Mouse (Mus musculus): ENCODE results near the gene Fam19a5. TPM values are rescaled to one million over a fixed set of nuclear protein-coding genes. Genes with fewer than 3 reads are reported as not detected.

Fam19a5 gene
- polyA plus RNA-seq, 1 experiment from 2014 or later: 5.9 TPM

- Histone ChIP-seq H3K9ac (ENCODE audit: low read depth, low read length) (no peak overlapping the region), H3K9me3 (replicated peaks; ENCODE audit: low read length) (no peaks in the 10 kb centered on the region), H3K4me1 (replicated peaks; ENCODE audit: insufficient read depth, low read length) (no peaks in the 10 kb centered on the region), H3K36me3 (ENCODE audit: insufficient read depth, low read length) (no peaks in the 10 kb centered on the region), H3K27me3 (ENCODE audit: insufficient read depth, low read length) (no peaks in the 10 kb centered on the region), H3K27ac (no peak overlapping the region), H3K4me2 (ENCODE audit: low read length) (no peak overlapping the region), H3K4me3 (replicated peaks; ENCODE audit: low read depth, low read length) (no peak overlapping the region)
- no peak for TF ChIP-seq CTCF (IDR thresholded peaks at IDR 0.05; ENCODE audit: low read depth)
- no peak for ATAC-seq (replicated peaks; ENCODE audit: low FRiP score, low read depth)
- 83% methylated on average over 5 of the region's 5 CpGs for WGBS
- DNase-seq (ENCODE audit: low spot score): no peak
Observed at GRCm38 (mm10) chr15:87579861-87580260, 35.8 kb downstream of the Fam19a5 start.

- WGBS: 80% methylated on average over 26 of the region's 26 CpGs
- Histone ChIP-seq H3K27me3 (ENCODE audit: insufficient read depth, low read length) (no peaks in the 10 kb centered on the region), H3K9me3 (replicated peaks; ENCODE audit: low read length) (no peaks in the 10 kb centered on the region), H3K4me2 (ENCODE audit: low read length) (no peak overlapping the region), H3K4me1 (replicated peaks; ENCODE audit: insufficient read depth, low read length) (no peaks in the 10 kb centered on the region), H3K9ac (ENCODE audit: low read depth, low read length) (no peak overlapping the region), H3K27ac (no peak overlapping the region), H3K36me3 (ENCODE audit: insufficient read depth, low read length) (no peaks in the 10 kb centered on the region), H3K4me3 (replicated peaks; ENCODE audit: low read depth, low read length) (no peak overlapping the region)
- ATAC-seq (replicated peaks; ENCODE audit: low FRiP score, low read depth) (no peak), DNase-seq (ENCODE audit: low spot score) (no peak)
- TF ChIP-seq CTCF (IDR thresholded peaks at IDR 0.05; ENCODE audit: low read depth): no peak
Observed at GRCm38 (mm10) chr15:87583921-87584621, 40.0 kb downstream of the Fam19a5 start.

- Histone ChIP-seq H3K27me3 (ENCODE audit: insufficient read depth, low read length) (no peaks in the 10 kb centered on the region), H3K9ac (ENCODE audit: low read depth, low read length) (no peak overlapping the region), H3K9me3 (replicated peaks; ENCODE audit: low read length) (no peaks in the 10 kb centered on the region), H3K27ac (no peak overlapping the region), H3K36me3 (ENCODE audit: insufficient read depth, low read length) (no peaks in the 10 kb centered on the region), H3K4me2 (ENCODE audit: low read length) (no peak overlapping the region), H3K4me1 (replicated peaks; ENCODE audit: insufficient read depth, low read length) (no peaks in the 10 kb centered on the region), H3K4me3 (replicated peaks; ENCODE audit: low read depth, low read length) (no peak overlapping the region)
- TF ChIP-seq CTCF (IDR thresholded peaks at IDR 0.05; ENCODE audit: low read depth): no peak
- DNase-seq (ENCODE audit: low spot score) (no peak), ATAC-seq (replicated peaks; ENCODE audit: low FRiP score, low read depth) (no peak)
- WGBS: 89% methylated on average over 10 of the region's 10 CpGs
Observed at GRCm38 (mm10) chr15:87590975-87591374, 46.9 kb downstream of the Fam19a5 start.

GRCm38 (mm10) chr15:87596731-87597130, 52.6 kb downstream of the Fam19a5 start:
- Histone ChIP-seq H3K9me3 (replicated peaks; ENCODE audit: low read length) (no peaks in the 10 kb centered on the region), H3K4me3 (replicated peaks; ENCODE audit: low read depth, low read length) (no peak overlapping the region), H3K4me2 (ENCODE audit: low read length) (no peak overlapping the region), H3K27me3 (ENCODE audit: insufficient read depth, low read length) (no peaks in the 10 kb centered on the region), H3K4me1 (replicated peaks; ENCODE audit: insufficient read depth, low read length) (no peaks in the 10 kb centered on the region), H3K27ac (no peak overlapping the region), H3K36me3 (ENCODE audit: insufficient read depth, low read length) (no peaks in the 10 kb centered on the region), H3K9ac (ENCODE audit: low read depth, low read length) (no peak overlapping the region)
- no peak for DNase-seq (ENCODE audit: low spot score)
- no peak; the same call in 1 of the 2 replicates for ATAC-seq (replicated peaks; ENCODE audit: low FRiP score, low read depth)
- TF ChIP-seq CTCF (IDR thresholded peaks at IDR 0.05; ENCODE audit: low read depth): no peak
- WGBS: 63% methylated on average over 8 of the region's 8 CpGs

- Histone ChIP-seq H3K9ac (ENCODE audit: low read depth, low read length) (no peak overlapping the region), H3K27me3 (ENCODE audit: insufficient read depth, low read length) (no peaks in the 10 kb centered on the region), H3K4me2 (ENCODE audit: low read length) (no peak overlapping the region), H3K27ac (no peak overlapping the region), H3K9me3 (replicated peaks; ENCODE audit: low read length) (no peaks in the 10 kb centered on the region), H3K4me1 (replicated peaks; ENCODE audit: insufficient read depth, low read length) (no peaks in the 10 kb centered on the region), H3K36me3 (ENCODE audit: insufficient read depth, low read length) (no peaks in the 10 kb centered on the region), H3K4me3 (replicated peaks; ENCODE audit: low read depth, low read length) (no peak overlapping the region)
- peak; percentile 11 for DNase-seq (ENCODE audit: low spot score)
- no peak for TF ChIP-seq CTCF (IDR thresholded peaks at IDR 0.05; ENCODE audit: low read depth)
- no peak; the same call in 1 of the 2 replicates for ATAC-seq (replicated peaks; ENCODE audit: low FRiP score, low read depth)
- WGBS: 45% methylated on average over 4 of the region's 4 CpGs
Observed at GRCm38 (mm10) chr15:87597149-87597548, 53.0 kb downstream of the Fam19a5 start.

GRCm38 (mm10) chr15:87597766-87598165, 53.7 kb downstream of the Fam19a5 start:
- TF ChIP-seq CTCF (IDR thresholded peaks at IDR 0.05; ENCODE audit: low read depth): no peak

GRCm38 (mm10) chr15:87598636-87599035, 54.5 kb downstream of the Fam19a5 start:
- no peak for TF ChIP-seq CTCF (IDR thresholded peaks at IDR 0.05; ENCODE audit: low read depth)
- no peaks in the 10 kb centered on the region for H3K9me3 ChIP-seq (replicated peaks; ENCODE audit: low read length)
- no peak overlapping the region for H3K4me3 ChIP-seq (replicated peaks; ENCODE audit: low read depth, low read length)
- H3K4me1 ChIP-seq (replicated peaks; ENCODE audit: insufficient read depth, low read length): no peaks in the 10 kb centered on the region
- no peak for ATAC-seq (replicated peaks; ENCODE audit: low FRiP score, low read depth)
- no peaks in the 10 kb centered on the region for H3K27me3 ChIP-seq (ENCODE audit: insufficient read depth, low read length)
- no peak overlapping the region for H3K4me2 ChIP-seq (ENCODE audit: low read length)
- WGBS: 91% methylated on average over 4 of the region's 4 CpGs
- H3K27ac ChIP-seq: no peak overlapping the region
- no peaks in the 10 kb centered on the region for H3K36me3 ChIP-seq (ENCODE audit: insufficient read depth, low read length)
- no peak for DNase-seq (ENCODE audit: low spot score)
- H3K9ac ChIP-seq (ENCODE audit: low read depth, low read length): no peak overlapping the region

More at GRCm38 (mm10) chr15:87597766-87598165, 53.7 kb downstream of the Fam19a5 start:
- ATAC-seq (replicated peaks; ENCODE audit: low FRiP score, low read depth) (no peak), DNase-seq (ENCODE audit: low spot score) (no peak)
- 92% methylated on average over 4 of the region's 4 CpGs for WGBS
- Histone ChIP-seq H3K4me1 (replicated peaks; ENCODE audit: insufficient read depth, low read length) (no peaks in the 10 kb centered on the region), H3K36me3 (ENCODE audit: insufficient read depth, low read length) (no peaks in the 10 kb centered on the region), H3K4me3 (replicated peaks; ENCODE audit: low read depth, low read length) (no peak overlapping the region), H3K27me3 (ENCODE audit: insufficient read depth, low read length) (no peaks in the 10 kb centered on the region), H3K4me2 (ENCODE audit: low read length) (no peak overlapping the region), H3K9me3 (replicated peaks; ENCODE audit: low read length) (no peaks in the 10 kb centered on the region), H3K9ac (ENCODE audit: low read depth, low read length) (no peak overlapping the region), H3K27ac (no peak overlapping the region)

All from kidney, postnatal 0 days (tissue).